ENCODE assay signal across 8 mouse cellular contexts in genomic region chr6:3399340-3400068, GRCm38 (mm10). TPM values are rescaled to one million over a fixed set of nuclear protein-coding genes. Genes with fewer than 3 reads are reported as not detected.
DNase-seq lines count a peak whose midpoint lies in the region; ATAC-seq and TF ChIP-seq lines count a peak whose summit lies in the region.
"Not testable (repeated sequence)": the region's sequence is repeated elsewhere in the genome, so short reads cannot be mapped to it uniquely, and the experiment has no call there.

TSS of gene Samd9l (minus strand) at chr6:3399572.

- CTCF ChIA-PET in Patski (lab: Charles Lee) = interaction anchor here (2.1 kb wide), 1 partner anchor 48 kb away, joined by 6 read pairs; no protein-coding TSS in a partner anchor

- not testable (repeated sequence) for H3K4me1 ChIP-seq in intestine, embryonic 14.5 days (replicated peaks; ENCODE audit: control insufficient read depth, insufficient read depth, low read length)

- peak; percentile 33 for DNase-seq in Patski (ENCODE audit: low read depth, low spot score)
- peak; percentile 30 to 51 for DNase-seq in cerebellum, postnatal 4 days (ENCODE audit: low spot score in 2 of 2)
- peak; percentile 30 for DNase-seq in gastrocnemius, postnatal 25 days
- DNase-seq in intestine, embryonic 14.5 days (ENCODE audit: low spot score) = peak; percentile 53
- DNase-seq in left cerebral cortex, adult 11 months (ENCODE audit: low spot score) = peak; percentile 27
- peak; percentile 91 for DNase-seq in lung, postnatal 10 days
- DNase-seq in right cerebral cortex, adult 2 months (ENCODE audit: low spot score in 2 of 2) = peak; percentile 76 to 79
- peak; percentile 86 for DNase-seq in thymus, postnatal 14 days

- H3K36me3 ChIP-seq in intestine, embryonic 14.5 days (ENCODE audit: control insufficient read depth, insufficient read depth, low read length) = not testable (repeated sequence)

- WGBS in intestine, embryonic 14.5 days = 41% methylated on average over 4 of the region's 4 CpGs

- not testable (repeated sequence) for H3K27ac ChIP-seq in intestine, embryonic 14.5 days (ENCODE audit: low read depth)

- H3K4me2 ChIP-seq in intestine, embryonic 14.5 days (ENCODE audit: low read length) = peak within 1 kb of the TSS; percentile 41

- peak within 1 kb of the TSS; percentile 20 for H3K4me3 ChIP-seq in intestine, embryonic 14.5 days (ENCODE audit: low read depth, low read length)

- H3K27me3 ChIP-seq in Patski; intestine, embryonic 14.5 days (replicated peaks; ENCODE audit: control insufficient read depth, insufficient read depth, low read length): not testable (repeated sequence)

- ATAC-seq in Patski = peak; percentile 86
- peak; percentile 74; the same call in 1 of the 2 replicates for ATAC-seq in intestine, embryonic 14.5 days (replicated peaks; ENCODE audit: low FRiP score, low TSS enrichment, low read depth)

- in situ Hi-C loops in Patski (cut with MboI; ENCODE audit: low pct_unique_long_range_greater_than_20kb) = loop anchor here (10.0 kb wide), 1 partner anchor 45 kb away; no protein-coding TSS in a partner anchor

- H3K9ac ChIP-seq in intestine, embryonic 14.5 days (ENCODE audit: low read length) = not testable (repeated sequence)

- not testable (repeated sequence) for H3K9me3 ChIP-seq in intestine, embryonic 14.5 days (ENCODE audit: control insufficient read depth, low read length)

- not testable (repeated sequence) for TF ChIP-seq CTCF in Patski (IDR thresholded peaks at IDR 0.05)

- POLR2A ChIA-PET in Patski (lab: Charles Lee) = not testable (repeated sequence)

RNA-seq across cellular contexts. Expression of gene Samd9l, which starts in this region (rescaled TPM):
- polyA plus RNA-seq in Patski (2021) = 18.7 TPM
- 1 to 10 TPM; 3.4 to 3.7 TPM for total RNA-seq in gastrocnemius, postnatal 25 days (2021)
- 6.5 and 7.1 TPM in 2 replicates for polyA plus RNA-seq in intestine, embryonic 14.5 days (2014; fragmentation: Nextera tagmentation; extraction: Ambion mirVana)

Comparison
In these comparisons a context has a peak if more than half of its experiments do, and no peak if none do; other contexts are left out.
1. DNase-seq: peak in every context shown above with its lines; median percentile 91 in lung, postnatal 10 days; 86 in thymus, postnatal 14 days; 78 in right cerebral cortex, adult 2 months; 53 in intestine, embryonic 14.5 days; 40 in cerebellum, postnatal 4 days; 33 in Patski; 30 in gastrocnemius, postnatal 25 days; 27 in left cerebral cortex, adult 11 months.